In the genomic region with DNA sequence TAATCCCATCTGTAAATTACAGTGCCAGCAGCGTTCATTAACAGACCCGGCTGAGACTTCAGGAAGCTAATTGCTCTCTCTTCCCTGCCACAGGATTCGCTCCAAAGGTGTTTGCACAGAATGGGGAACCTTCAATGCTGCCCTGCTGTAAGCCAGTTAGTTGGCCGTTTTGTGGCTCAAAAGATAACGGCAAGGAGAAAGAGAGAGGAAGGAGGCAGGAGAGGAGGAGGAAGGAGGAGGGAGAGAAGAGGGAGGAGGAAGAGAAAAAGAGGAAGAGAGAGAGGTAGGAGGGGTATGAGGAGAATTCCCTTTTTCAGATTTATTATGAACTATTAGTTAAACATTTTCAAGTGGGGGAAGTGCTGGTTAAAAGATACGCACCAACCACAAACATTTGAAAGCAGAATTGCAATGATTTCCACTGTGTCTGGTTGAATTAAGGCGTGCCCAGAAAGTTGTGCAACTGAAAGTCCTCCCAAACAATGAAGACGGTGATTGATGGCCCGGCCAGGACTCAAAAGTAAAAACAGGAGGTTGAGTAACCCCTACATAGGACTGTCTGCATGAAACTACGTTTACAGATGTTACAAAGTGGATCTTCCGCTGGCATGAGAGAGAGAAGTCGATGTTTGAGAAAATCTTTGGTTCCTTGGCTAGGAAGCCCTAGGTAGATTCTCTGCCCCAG, we compare ENCODE assay signal across 12 mouse cellular contexts.
DNase-seq lines count a peak whose midpoint lies in the region; ATAC-seq and TF ChIP-seq lines count a peak whose summit lies in the region.
"Had no signal": no experiment of that assay in that cellular context is flagged by ENCODE, and none has a peak within 500 bp of the region (broad histone marks: within the 10 kb centered on the region; RNA-seq: fewer than 3 reads in every experiment).

No protein-coding gene starts in this region.

- H3K4me3 ChIP-seq in heart, embryonic 14.5 days (ENCODE audit: control insufficient read depth in 1 of 2, insufficient read depth in 1 of 2, low read depth in 1 of 2, low read length in 2 of 2), result no peak overlapping the region
- no peak overlapping the region for H3K4me3 ChIP-seq in lung, embryonic 14.5 days (ENCODE audit: low read depth, low read length)
- H3K4me3 ChIP-seq in stomach, embryonic 14.5 days (ENCODE audit: low read depth, low read length), result no peak overlapping the region
- H3K4me3 ChIP-seq: embryonic facial prominence, embryonic 12.5 days; heart, adult 2 months; megakaryocyte, embryonic 14.5 days had no signal

- H3K9ac ChIP-seq in heart, embryonic 14.5 days (ENCODE audit: low read length), result no peak overlapping the region
- H3K9ac ChIP-seq in lung, embryonic 14.5 days, result no peak overlapping the region
- no peak overlapping the region for H3K9ac ChIP-seq in stomach, embryonic 14.5 days (replicated peaks; ENCODE audit: low read depth, low read length)
- H3K9ac ChIP-seq: embryonic facial prominence, embryonic 12.5 days had no signal

- H3K36me3 ChIP-seq in heart, embryonic 14.5 days (ENCODE audit: control insufficient read depth, insufficient read depth, low read length), result no peaks in the 10 kb centered on the region
- no peaks in the 10 kb centered on the region for H3K36me3 ChIP-seq in lung, embryonic 14.5 days (ENCODE audit: insufficient read depth)
- no peaks in the 10 kb centered on the region for H3K36me3 ChIP-seq in stomach, embryonic 14.5 days (ENCODE audit: control insufficient read depth, insufficient read depth, low read length)
- H3K36me3 ChIP-seq: embryonic facial prominence, embryonic 12.5 days had no signal

- intact Hi-C loops in heart, postnatal 36 days (cut with DNase I), result no loop called here
- intact Hi-C loops in left cerebral cortex, postnatal 36 days (cut with DNase I), result no loop called here
- intact Hi-C loops in gastrocnemius, postnatal 36 days (cut with DNase I), result no loop called here

- H3K4me2 ChIP-seq in heart, embryonic 14.5 days (ENCODE audit: low read length), result peak overlapping the region; percentile 23; the same call in 1 of the 2 replicates
- H3K4me2 ChIP-seq in lung, embryonic 14.5 days, result peak overlapping the region; percentile 3; the same call in 1 of the 2 replicates
- H3K4me2 ChIP-seq in stomach, embryonic 14.5 days (replicated peaks; ENCODE audit: low read depth, low read length), result peak overlapping the region; percentile 21
- H3K4me2 ChIP-seq: embryonic facial prominence, embryonic 12.5 days had no signal

- DNase-seq in heart, postnatal 36 days, result no peak
- peak; percentile 63 for DNase-seq in lung, embryonic 14.5 days
- no peak for DNase-seq in left cerebral cortex, postnatal 36 days (ENCODE audit: low spot score in 2 of 2)
- DNase-seq in gastrocnemius, postnatal 36 days, result no peak
- DNase-seq: thymus, adult 18-20 months had no signal

- no peak for ATAC-seq in heart, embryonic 14.5 days (ENCODE audit: insufficient number of reproducible peaks, insufficient read depth, low FRiP score, low read depth)
- peak; percentile 85 for ATAC-seq in granulocyte monocyte progenitor cell, adult 5-6 weeks (replicated peaks; ENCODE audit: poor library complexity, severe bottlenecking)
- ATAC-seq in lung, embryonic 14.5 days (ENCODE audit: insufficient read depth), result 0 out of 2 replicates have a peak, but pooled peaks have one; percentile 2
- no peak for ATAC-seq in stomach, embryonic 14.5 days (ENCODE audit: insufficient number of reproducible peaks, insufficient read depth, low FRiP score, low read depth)
- no peak for ATAC-seq in activated CD4-positive, CD25-positive, alpha-beta regulatory T cell, adult 4 months

- no peaks in the 10 kb centered on the region for H3K27me3 ChIP-seq in heart, embryonic 14.5 days (ENCODE audit: control insufficient read depth, insufficient read depth, low read length)
- H3K27me3 ChIP-seq in lung, embryonic 14.5 days (ENCODE audit: insufficient read depth, low read length), result no peaks in the 10 kb centered on the region
- H3K27me3 ChIP-seq in stomach, embryonic 14.5 days (ENCODE audit: control insufficient read depth, insufficient read depth, low read length), result no peaks in the 10 kb centered on the region
- H3K27me3 ChIP-seq: embryonic facial prominence, embryonic 12.5 days had no signal

- no peak for TF ChIP-seq CTCF in lung, embryonic 14.5 days (IDR thresholded peaks at IDR 0.05; ENCODE audit: low read depth)

- peaks cover 7 to 8% of the 10 kb centered on the region in 2 experiments for H3K4me1 ChIP-seq in heart, embryonic 14.5 days (ENCODE audit: control insufficient read depth in 2 of 2, insufficient read depth in 2 of 2, low read length in 2 of 2)
- H3K4me1 ChIP-seq in lung, embryonic 14.5 days (ENCODE audit: insufficient read depth), result peaks cover 18% of the 10 kb centered on the region; the same call in 1 of the 2 replicates
- peaks cover 19% of the 10 kb centered on the region for H3K4me1 ChIP-seq in stomach, embryonic 14.5 days (ENCODE audit: control insufficient read depth, insufficient read depth, low read length)
- H3K4me1 ChIP-seq: megakaryocyte, embryonic 14.5 days had no signal

- 0 out of 2 replicates have a peak, but pooled peaks cover 3% of the 10 kb centered on the region for H3K9me3 ChIP-seq in heart, embryonic 14.5 days (ENCODE audit: control insufficient read depth, low read length)
- no peaks in the 10 kb centered on the region for H3K9me3 ChIP-seq in lung, embryonic 14.5 days (ENCODE audit: low read depth, low read length)
- no peaks in the 10 kb centered on the region for H3K9me3 ChIP-seq in stomach, embryonic 14.5 days (ENCODE audit: control insufficient read depth, low read depth, low read length)
- H3K9me3 ChIP-seq: embryonic facial prominence, embryonic 12.5 days; megakaryocyte, embryonic 14.5 days had no signal

- no peak overlapping the region for H3K27ac ChIP-seq in heart, embryonic 14.5 days (replicated peaks in 1 of 2; ENCODE audit: control insufficient read depth in 1 of 2, insufficient read depth in 1 of 2, low read depth in 2 of 2, low read length in 2 of 2)
- H3K27ac ChIP-seq in lung, embryonic 14.5 days (ENCODE audit: low read depth), result no peak overlapping the region
- H3K27ac ChIP-seq in stomach, embryonic 14.5 days (ENCODE audit: low read length), result no peak overlapping the region
- H3K27ac ChIP-seq: embryonic facial prominence, embryonic 12.5 days; heart, adult 2 months had no signal

- 50% methylated on average over 12 of the region's 12 CpGs for WGBS in heart, embryonic 14.5 days
- WGBS in lung, embryonic 14.5 days, result 22% methylated on average over 12 of the region's 12 CpGs
- WGBS in stomach, embryonic 14.5 days, result 23% methylated on average over 12 of the region's 12 CpGs

Comparison
In these comparisons a context has a peak if more than half of its experiments do, and no peak if none do; other contexts are left out.
1. ATAC-seq: peak in granulocyte monocyte progenitor cell, adult 5-6 weeks (single experiment) and lung, embryonic 14.5 days (single experiment); none in heart, embryonic 14.5 days (single experiment), stomach, embryonic 14.5 days (single experiment) and activated CD4-positive, CD25-positive, alpha-beta regulatory T cell, adult 4 months (single experiment).
2. Peak in every context shown above with its lines, with median percentiles within 50 percentile points of each other: H3K4me2 ChIP-seq.